Mouse (Mus musculus) bone marrow macrophage, adult 2 months (primary cell): ENCODE results near the gene Mad1l1. TPM values are rescaled to one million over a fixed set of nuclear protein-coding genes. Genes with fewer than 3 reads are reported as not detected.
A peak's percentile ranks its signal among the peaks of the same experiment; 100 is the strongest.

Source experiments
- H3K27ac ChIP-seq: 2 replicates; pipeline ENCODE4 v1.5.1; 2012; ENCODE audit warnings: low read depth, low read length; ENCODE audit not compliant: insufficient read depth
- H3K4me1 ChIP-seq: 2 replicates; pipeline ENCODE4 v1.6.1; 2012; ENCODE audit warnings: low read length; ENCODE audit not compliant: control insufficient read depth, insufficient read depth
- H3K4me3 ChIP-seq: 2 replicates; pipeline ENCODE4 v1.5.1; 2012; ENCODE audit warnings: mild to moderate bottlenecking, low read length, moderate library complexity; ENCODE audit not compliant: insufficient read depth
- CTCF ChIP-seq: IDR thresholded peaks from 2 replicates; pipeline ENCODE4 v1.5.1; 2012; ENCODE audit warnings: low read depth, mild to moderate bottlenecking, low read length, moderate library complexity
- POLR2A ChIP-seq: IDR thresholded peaks from 2 replicates; pipeline ENCODE4 v1.6.1; 2012; ENCODE audit warnings: mild to moderate bottlenecking, low read depth, low read length, borderline replicate concordance
- polyA plus RNA-seq: library from polyadenylated mRNA; stranded (reverse); fragments of >200 nt; gene quantifications from 2 replicates; pipeline ENCODE4 v1.2.4, GENCODE M21; 2012; ENCODE audit not compliant: missing spikeins, insufficient read depth, insufficient read length

Gene Mad1l1
- polyA plus RNA-seq, 1 experiment = 16.5 TPM

DNA sequence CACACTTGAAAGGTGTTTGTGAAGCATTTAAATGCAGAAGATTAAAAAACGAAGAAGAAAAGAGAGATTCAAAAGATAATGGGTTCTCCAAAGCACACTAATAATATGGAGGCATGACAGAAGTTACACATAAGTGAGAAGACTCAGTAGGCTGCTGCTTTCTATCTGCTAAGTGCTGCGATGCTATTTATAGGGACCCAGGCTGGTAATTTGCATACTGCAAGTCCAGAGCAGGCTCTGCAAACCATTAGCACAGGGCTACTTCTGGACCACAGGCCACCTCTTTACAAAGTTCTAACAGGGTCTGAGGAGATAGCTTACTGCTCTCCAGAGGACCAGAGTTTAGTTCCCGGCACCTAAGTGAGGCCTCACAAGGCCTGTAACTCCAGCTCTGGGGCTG, 267.7 kb downstream of the Mad1l1 start:
- H3K4me3 ChIP-seq = no peak overlapping the region
- H3K27ac ChIP-seq = no peak overlapping the region
- no peaks in the 10 kb centered on the region for H3K4me1 ChIP-seq
- no peak for TF ChIP-seq POLR2A
- no peak for TF ChIP-seq CTCF

DNA sequence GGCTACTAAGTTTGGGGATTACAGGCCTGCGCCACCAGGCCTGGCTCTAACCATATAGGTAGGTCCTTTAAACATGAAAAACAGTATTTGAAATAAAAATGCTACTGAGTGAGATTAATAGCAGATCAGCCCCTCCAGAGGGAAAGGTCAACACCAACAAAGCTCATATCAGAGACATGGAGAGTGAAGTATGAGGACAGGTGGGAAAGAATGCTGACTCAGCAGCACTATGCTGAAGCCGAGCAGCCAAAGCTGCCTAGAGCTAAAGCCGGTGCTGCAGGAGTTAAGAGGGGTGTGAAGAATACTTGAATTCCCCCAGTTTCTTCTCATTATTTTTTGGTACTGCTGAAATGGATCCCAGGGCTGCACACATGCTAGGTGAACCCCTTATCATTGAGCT, 268.9 kb downstream of the Mad1l1 start:
- Histone ChIP-seq H3K27ac (no peak overlapping the region), H3K4me1 (no peaks in the 10 kb centered on the region), H3K4me3 (no peak overlapping the region)
- TF ChIP-seq CTCF (no peak), POLR2A (no peak)

DNA sequence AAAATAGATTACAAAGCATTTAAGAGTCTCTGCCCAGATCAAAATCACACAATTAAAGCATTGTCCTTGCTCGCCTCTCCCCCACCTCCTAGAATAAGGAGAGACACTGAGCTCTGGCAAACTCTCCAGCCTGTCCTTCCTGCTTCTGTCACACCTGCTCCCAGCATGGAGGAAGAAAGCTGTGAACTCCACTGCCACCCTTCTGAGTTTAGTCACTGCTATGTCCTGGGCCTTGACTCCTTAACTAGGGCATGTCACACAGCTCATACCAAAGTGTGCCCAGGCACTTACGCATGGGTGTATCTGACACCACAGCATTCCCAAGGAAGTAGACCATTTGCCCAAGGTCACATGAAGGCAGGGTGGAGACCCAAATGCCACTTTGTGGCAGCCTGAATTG, 275.9 kb downstream of the Mad1l1 start:
- no peak overlapping the region for H3K27ac ChIP-seq
- no peak overlapping the region for H3K4me3 ChIP-seq
- TF ChIP-seq POLR2A (no peak), CTCF (no peak)
- H3K4me1 ChIP-seq = no peaks in the 10 kb centered on the region

DNA sequence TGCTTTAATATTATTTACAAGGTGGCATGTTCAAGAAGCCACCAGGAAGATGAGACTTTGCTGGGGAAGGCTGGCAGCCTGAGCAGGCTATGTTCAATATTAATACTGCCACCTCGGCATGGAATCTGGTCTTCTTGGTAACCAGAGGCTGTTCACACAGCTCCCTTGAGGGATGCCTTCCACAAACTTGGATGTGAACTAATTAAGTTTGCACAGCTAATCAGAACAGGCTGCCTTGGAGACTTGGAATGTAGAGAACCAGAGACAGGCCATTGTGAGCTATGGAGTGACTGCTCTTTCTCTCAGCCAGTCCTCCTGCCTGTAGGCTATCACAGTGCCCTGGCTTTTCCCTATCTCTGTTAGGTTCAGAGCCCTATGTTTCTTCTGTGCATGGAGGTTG, 278.4 kb downstream of the Mad1l1 start:
- no peak overlapping the region for H3K27ac ChIP-seq
- no peak overlapping the region for H3K4me3 ChIP-seq
- H3K4me1 ChIP-seq = no peaks in the 10 kb centered on the region
- TF ChIP-seq POLR2A (no peak), CTCF (no peak)

DNA sequence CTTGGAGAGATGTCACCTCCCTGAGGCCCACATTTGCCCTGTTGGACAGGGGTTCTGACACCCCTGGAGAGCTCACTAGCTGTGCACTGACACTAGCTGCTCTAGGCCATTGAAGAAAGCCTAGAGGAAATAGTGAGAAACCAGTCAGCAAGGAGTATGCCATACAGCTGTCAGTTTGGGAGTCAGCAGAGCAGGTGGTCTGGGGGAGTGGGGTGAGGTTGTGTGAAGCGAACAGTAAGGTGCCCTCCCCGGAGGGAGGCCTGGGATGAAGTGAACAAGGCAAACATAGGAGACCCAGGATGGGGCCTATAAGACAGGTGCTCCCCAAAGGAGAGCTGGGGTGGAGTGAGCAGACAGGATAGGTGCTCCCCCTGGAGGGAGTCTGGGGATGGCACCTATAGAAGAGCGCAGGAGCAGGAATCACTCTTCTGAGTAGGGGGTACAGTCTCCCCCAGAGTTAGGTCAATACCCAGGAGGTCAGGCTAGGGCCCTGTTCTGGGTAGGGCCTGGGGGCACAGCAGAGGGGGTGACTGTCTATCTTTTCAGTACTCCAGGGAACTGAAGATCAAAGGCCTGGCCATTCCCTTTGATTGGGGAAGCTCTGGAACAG, 279.2 kb downstream of the Mad1l1 start:
- no peak overlapping the region for H3K27ac ChIP-seq
- no peaks in the 10 kb centered on the region for H3K4me1 ChIP-seq
- H3K4me3 ChIP-seq = no peak overlapping the region
- TF ChIP-seq POLR2A = no peak
- no peak; the same call in 1 of the 2 replicates for TF ChIP-seq CTCF

DNA sequence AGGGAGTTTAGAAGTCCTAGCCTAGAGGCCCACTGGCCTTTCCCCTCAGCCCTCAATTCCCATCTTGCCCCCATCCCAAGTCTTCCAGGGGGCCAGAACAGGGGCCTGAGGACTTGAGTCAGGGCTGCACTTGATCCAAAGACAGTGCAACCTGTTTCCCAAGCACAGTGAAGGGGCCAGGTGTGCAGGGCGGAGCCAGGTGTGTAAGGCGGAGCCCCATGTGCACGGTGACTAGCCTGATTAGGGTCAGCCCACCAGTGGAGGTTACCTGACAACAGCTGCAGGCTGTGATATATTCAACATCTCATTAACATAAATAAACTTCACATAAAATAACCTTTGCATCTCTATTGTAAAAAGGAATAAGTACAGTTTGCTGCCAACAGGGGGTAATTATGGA, 280.3 kb downstream of the Mad1l1 start:
- TF ChIP-seq CTCF (no peak), POLR2A (no peak)
- no peak overlapping the region for H3K27ac ChIP-seq

DNA sequence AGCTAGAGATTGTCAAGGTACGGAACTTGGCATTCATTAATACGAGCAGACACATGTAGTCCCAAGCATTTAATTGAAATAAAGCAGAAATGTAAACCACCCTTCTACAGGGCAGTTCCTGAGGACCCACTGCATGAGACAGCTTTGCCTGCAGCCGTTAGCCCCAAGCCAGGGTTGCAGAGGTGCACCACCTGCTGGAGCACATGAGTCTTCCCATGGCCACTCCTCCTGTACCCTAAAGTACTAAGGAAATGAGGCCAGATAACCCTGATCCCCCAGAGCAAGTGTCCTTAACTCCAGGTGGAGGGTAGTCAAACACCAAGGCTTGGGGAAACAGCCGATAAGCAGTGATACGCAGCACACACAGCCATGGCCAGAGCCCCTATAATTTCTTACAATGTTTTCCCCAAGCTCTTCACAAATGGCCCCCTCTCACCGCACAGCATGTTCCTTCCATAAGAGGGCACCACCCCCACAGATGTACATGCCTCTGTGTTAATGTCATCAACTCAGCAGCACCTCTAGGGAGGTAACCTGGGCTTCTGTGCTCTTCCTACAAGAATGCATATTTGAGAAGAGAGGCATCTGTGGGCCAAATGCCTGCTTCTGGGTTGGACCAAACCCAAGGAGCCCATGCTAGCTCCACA, 283.6 kb downstream of the Mad1l1 start:
- Histone ChIP-seq H3K4me1 (no peaks in the 10 kb centered on the region), H3K27ac (no peak overlapping the region), H3K4me3 (no peak overlapping the region)
- TF ChIP-seq POLR2A = no peak
- no peak for TF ChIP-seq CTCF

More for the DNA sequence above, 280.3 kb downstream of the Mad1l1 start:
- H3K4me3 ChIP-seq = no peak overlapping the region
- H3K4me1 ChIP-seq = no peaks in the 10 kb centered on the region

DNA sequence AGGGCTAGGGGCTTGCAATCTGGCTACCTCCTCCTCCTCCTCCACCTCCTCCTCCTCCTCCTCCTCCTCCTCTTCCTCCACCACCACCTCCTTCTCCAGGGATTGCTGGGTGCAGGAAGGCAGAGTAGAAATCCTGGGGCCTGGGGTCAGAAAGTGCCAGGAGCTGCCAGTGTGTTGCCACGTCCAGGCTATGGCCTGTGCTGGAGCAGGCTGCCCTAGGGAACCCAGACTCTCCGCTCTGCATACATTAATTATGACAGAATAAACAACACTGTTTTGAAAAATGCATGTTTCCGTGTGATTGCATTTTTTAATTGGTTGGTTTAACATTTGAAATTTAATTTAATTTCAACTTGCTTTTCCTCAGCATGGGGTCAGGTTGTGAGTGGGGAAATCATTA, 285.7 kb downstream of the Mad1l1 start:
- Histone ChIP-seq H3K4me1 (no peaks in the 10 kb centered on the region; the same call in 1 of the 2 replicates), H3K4me3 (no peak overlapping the region), H3K27ac (no peak overlapping the region)
- TF ChIP-seq CTCF (no peak), POLR2A (no peak)

DNA sequence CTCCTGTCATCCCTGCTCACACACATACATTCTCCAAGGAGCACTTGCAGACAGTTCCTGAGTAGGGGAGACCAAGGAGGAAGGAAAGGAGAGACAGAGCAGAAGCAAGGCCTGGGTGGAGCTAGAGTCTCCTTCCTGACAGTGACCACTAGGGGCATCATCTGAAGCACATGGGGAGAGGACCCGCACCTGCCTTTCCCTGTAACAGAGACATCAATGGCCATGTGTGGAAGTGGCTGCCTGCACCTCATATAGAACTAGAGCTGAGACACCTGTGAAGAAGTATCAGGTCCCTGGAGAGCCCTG, 286.4 kb downstream of the Mad1l1 start:
- no peaks in the 10 kb centered on the region; the same call in 1 of the 2 replicates for H3K4me1 ChIP-seq
- H3K4me3 ChIP-seq = no peak overlapping the region
- H3K27ac ChIP-seq = no peak overlapping the region
- TF ChIP-seq CTCF = peak; percentile 62
- TF ChIP-seq POLR2A = no peak

DNA sequence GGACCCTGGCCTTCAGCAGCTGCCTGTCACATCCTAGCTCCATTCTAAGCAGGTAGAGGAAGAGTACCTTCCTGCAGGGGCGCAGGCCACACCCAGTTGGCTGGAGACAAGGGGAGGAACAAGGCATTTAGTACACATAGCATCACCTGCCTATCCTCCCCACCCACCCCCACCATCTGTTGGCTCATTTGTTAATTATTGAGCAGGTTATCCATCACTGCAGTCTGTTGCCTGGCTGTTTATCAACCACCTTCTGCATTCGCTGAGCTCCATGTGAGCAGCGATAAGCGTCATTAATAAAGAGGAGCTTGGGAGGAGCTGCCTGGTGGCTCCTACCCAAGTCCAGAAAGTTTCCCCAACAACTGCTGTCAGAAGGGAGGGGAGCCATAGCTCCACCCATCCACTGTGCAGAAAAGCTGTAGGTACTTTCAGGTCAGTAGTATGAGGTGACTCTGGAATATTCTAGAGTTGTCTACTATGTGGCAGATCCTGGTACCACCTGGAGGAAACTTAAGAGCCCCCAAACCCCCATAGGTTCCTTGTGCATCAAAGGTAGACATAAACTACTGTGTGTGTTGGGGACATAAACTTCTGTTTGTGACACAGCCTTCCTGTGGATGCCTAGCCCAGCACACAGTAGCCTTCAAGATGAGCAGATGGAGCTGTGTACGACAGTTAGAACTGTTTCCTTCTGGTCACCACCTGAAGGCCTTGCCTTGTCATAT, 286.9 kb downstream of the Mad1l1 start:
- no peak overlapping the region for H3K27ac ChIP-seq

DNA sequence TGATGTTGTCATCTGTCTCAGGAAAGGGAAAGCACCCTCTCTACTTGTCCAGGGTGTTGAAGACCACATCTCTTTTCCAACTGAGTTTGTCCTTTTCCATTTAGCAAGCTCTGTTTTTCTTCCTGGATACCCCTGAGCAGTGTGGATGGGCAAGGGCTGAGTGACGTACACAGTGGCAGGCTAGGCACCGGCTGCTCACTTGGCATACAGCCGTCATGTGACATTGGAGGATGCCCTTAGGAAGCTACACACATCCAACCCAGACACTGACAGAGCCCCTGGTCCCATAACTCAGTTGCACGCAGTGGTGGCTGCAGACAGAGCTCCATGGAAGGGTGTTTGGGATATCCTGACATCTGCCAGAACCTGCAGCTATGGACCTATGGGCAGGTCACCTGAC, 295.0 kb downstream of the Mad1l1 start:
- H3K4me3 ChIP-seq = no peak overlapping the region
- H3K27ac ChIP-seq = no peak overlapping the region
- H3K4me1 ChIP-seq = peaks cover 10% of the 10 kb centered on the region
- TF ChIP-seq POLR2A (no peak), CTCF (no peak)

More for the DNA sequence above, 286.9 kb downstream of the Mad1l1 start:
- no peak overlapping the region for H3K4me3 ChIP-seq
- no peak for TF ChIP-seq POLR2A
- no peak for TF ChIP-seq CTCF
- no peaks in the 10 kb centered on the region; the same call in 1 of the 2 replicates for H3K4me1 ChIP-seq
